Mouse (Mus musculus) monocyte, adult 59 days (primary cell): ENCODE results near the gene Gm8356. TPM values are rescaled to one million over a fixed set of nuclear protein-coding genes. Genes with fewer than 3 reads are reported as not detected.

ENCODE experiments used
- total RNA-seq, 2 experiments: library from RNA; stranded (reverse); gene quantifications; one replicate each; pipeline ENCODE4 v1.2.4; 2023

Gm8356 gene
- not detected for total RNA-seq

GRCm38 (mm10) chr14:6537190-6537589 is at the start of gene Gm8356:
Gene Gm8356 (minus strand): TSS chr14:6537290.

Other genes with a start within 250 kb of the Gm8356 start
- not detected for gene Gm21103, start 232.4 kb downstream of the Gm8356 start, total RNA-seq
- gene Gm3618, start 193.6 kb downstream of the Gm8356 start, total RNA-seq: not detected
- not detected for gene Gm16440, start 147.0 kb downstream of the Gm8356 start, total RNA-seq
- not detected for gene Gm3591, start 124.8 kb downstream of the Gm8356 start, total RNA-seq
- not detected for gene Gm3594, start 92.7 kb downstream of the Gm8356 start, total RNA-seq
- gene Gm3629, start 53.3 kb upstream of the Gm8356 start, total RNA-seq: not detected
- not detected for gene Gm3460, start 85.1 kb upstream of the Gm8356 start, total RNA-seq
- not detected for gene Gm10251, start 146.9 kb upstream of the Gm8356 start, total RNA-seq
- not detected for gene Gm8050, start 183.0 kb upstream of the Gm8356 start, total RNA-seq
- gene Gm3636, start 205.0 kb upstream of the Gm8356 start, total RNA-seq: not detected
- gene Gm8362, start 237.1 kb upstream of the Gm8356 start, total RNA-seq: not detected